Comparison of ENCODE assay signal across 9 mouse cellular contexts in the genomic region with DNA sequence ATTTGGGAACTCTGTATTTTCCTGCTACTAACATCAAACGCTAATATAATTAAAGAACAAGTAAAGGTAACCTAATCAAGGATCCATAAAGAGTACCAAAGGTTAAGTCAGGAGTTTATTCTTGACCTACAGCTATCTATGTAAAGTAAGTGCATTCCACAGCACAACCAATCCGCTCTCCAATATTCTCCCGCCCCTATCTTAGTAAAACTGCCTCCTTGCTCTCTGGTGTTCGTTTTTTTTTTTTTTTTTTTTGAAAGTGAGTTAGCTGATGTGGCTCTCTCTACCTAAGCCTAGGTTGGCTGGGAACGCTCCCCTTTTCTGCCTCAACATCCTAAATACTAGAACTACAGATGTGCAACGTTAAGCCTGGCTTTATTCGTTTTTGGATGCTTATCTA. TPM values are rescaled to one million over a fixed set of nuclear protein-coding genes. Genes with fewer than 3 reads are reported as not detected.
DNase-seq lines count a peak whose midpoint lies in the region; ATAC-seq and TF ChIP-seq lines count a peak whose summit lies in the region.
"Had no signal": no experiment of that assay in that cellular context is flagged by ENCODE, and none has a peak within 500 bp of the region (broad histone marks: within the 10 kb centered on the region; RNA-seq: fewer than 3 reads in every experiment).

No protein-coding gene starts in this region.

- no peaks in the 10 kb centered on the region for H3K4me1 ChIP-seq in embryonic facial prominence, embryonic 11.5 days (ENCODE audit: control insufficient read depth, insufficient read depth, low read length)
- H3K4me1 ChIP-seq in intestine, embryonic 15.5 days (replicated peaks), result 0 out of 2 replicates have a peak, but pooled peaks cover 2% of the 10 kb centered on the region
- peaks cover 19% of the 10 kb centered on the region for H3K4me1 ChIP-seq in neural tube, embryonic 13.5 days (replicated peaks)

- no peaks in the 10 kb centered on the region for H3K9me3 ChIP-seq in embryonic facial prominence, embryonic 11.5 days (replicated peaks; ENCODE audit: control insufficient read depth, low read length)
- H3K9me3 ChIP-seq in intestine, embryonic 15.5 days, result no peaks in the 10 kb centered on the region
- H3K9me3 ChIP-seq in neural tube, embryonic 13.5 days, result no peaks in the 10 kb centered on the region

- no peaks in the 10 kb centered on the region for H3K27me3 ChIP-seq in embryonic facial prominence, embryonic 11.5 days (ENCODE audit: control insufficient read depth, insufficient read depth, low read length)
- H3K27me3 ChIP-seq in intestine, embryonic 15.5 days (replicated peaks), result no peaks in the 10 kb centered on the region
- no peaks in the 10 kb centered on the region for H3K27me3 ChIP-seq in neural tube, embryonic 13.5 days

- H3K4me3 ChIP-seq in layer of hippocampus, adult 2 months, result peak overlapping the region; percentile 94; the same call in 1 of the 2 replicates
- peak overlapping the region; percentile 71; the same call in 1 of the 2 replicates for H3K4me3 ChIP-seq in embryonic facial prominence, embryonic 11.5 days (ENCODE audit: low read depth, low read length)
- H3K4me3 ChIP-seq in intestine, embryonic 15.5 days (replicated peaks), result peak overlapping the region; percentile 99
- H3K4me3 ChIP-seq in neural tube, embryonic 13.5 days, result peak overlapping the region; percentile 96

- no peaks in the 10 kb centered on the region for H3K36me3 ChIP-seq in embryonic facial prominence, embryonic 11.5 days (replicated peaks; ENCODE audit: control insufficient read depth, insufficient read depth, low read depth, low read length)
- no peaks in the 10 kb centered on the region for H3K36me3 ChIP-seq in intestine, embryonic 15.5 days
- no peaks in the 10 kb centered on the region for H3K36me3 ChIP-seq in neural tube, embryonic 13.5 days

- 20% methylated on average over 7 of the region's 7 CpGs for WGBS in embryonic facial prominence, embryonic 11.5 days
- 13% methylated on average over 7 of the region's 7 CpGs for WGBS in intestine, embryonic 15.5 days
- 26% methylated on average over 7 of the region's 7 CpGs for WGBS in neural tube, embryonic 13.5 days

- no peak overlapping the region for H3K27ac ChIP-seq in layer of hippocampus, adult 2 months
- H3K27ac ChIP-seq in embryonic facial prominence, embryonic 11.5 days (replicated peaks; ENCODE audit: low read depth, low read length), result no peak overlapping the region
- H3K27ac ChIP-seq in intestine, embryonic 15.5 days, result no peak overlapping the region
- no peak overlapping the region for H3K27ac ChIP-seq in neural tube, embryonic 13.5 days (replicated peaks)

- no peak for DNase-seq in layer of hippocampus, adult 2 months (ENCODE audit: low spot score in 2 of 2)
- no peak for DNase-seq in layer of hippocampus, postnatal 14 days (ENCODE audit: low spot score in 2 of 2)
- no peak for DNase-seq in embryonic facial prominence, embryonic 11.5 days (ENCODE audit: low spot score)
- no peak for DNase-seq in Muller cell, postnatal 12 days (ENCODE audit: inconsistent ontology term)
- DNase-seq in spleen, postnatal 10 days (ENCODE audit: low spot score in 2 of 2), result no peak
- DNase-seq in cerebellum, postnatal 10 days, result no peak

- no peak for TF ChIP-seq CTCF in layer of hippocampus, adult 2 months (conservative IDR thresholded peaks at IDR 0.05)

- no peak overlapping the region for H3K9ac ChIP-seq in embryonic facial prominence, embryonic 11.5 days (replicated peaks; ENCODE audit: low read length)
- H3K9ac ChIP-seq in intestine, embryonic 15.5 days, result no peak overlapping the region
- H3K9ac ChIP-seq in neural tube, embryonic 13.5 days, result peak overlapping the region; percentile 85; the same call in 1 of the 2 replicates

- no peak for ATAC-seq in embryonic facial prominence, embryonic 11.5 days (replicated peaks; ENCODE audit: insufficient number of reproducible peaks, low FRiP score, low TSS enrichment, low read depth)
- no peak for ATAC-seq in intestine, embryonic 15.5 days
- ATAC-seq in neural tube, embryonic 13.5 days (ENCODE audit: low read depth), result no peak

- peak overlapping the region; percentile 69; the same call in 1 of the 2 replicates for H3K4me2 ChIP-seq in embryonic facial prominence, embryonic 11.5 days (ENCODE audit: low read depth, low read length)
- H3K4me2 ChIP-seq in intestine, embryonic 15.5 days (replicated peaks), result peak overlapping the region; percentile 48
- peak overlapping the region; percentile 72 for H3K4me2 ChIP-seq in neural tube, embryonic 13.5 days

RNA-seq across cellular contexts. Expression of gene Heatr5a, which starts 1.2 kb away (rescaled TPM):
- 1 to 10 TPM; 6.9 to 8.9 TPM for total RNA-seq in layer of hippocampus, adult 2 months (2021)
- 1 to 10 TPM; 7.6 to 9.1 TPM for total RNA-seq in layer of hippocampus, postnatal 14 days (2021)
- polyA plus RNA-seq in embryonic facial prominence, embryonic 11.5 days (2014; fragmentation: Nextera tagmentation; extraction: Ambion mirVana), result 8.5 and 8.6 TPM in 2 replicates
- polyA plus RNA-seq in intestine, embryonic 15.5 days (2015; fragmentation: Nextera tagmentation; extraction: Ambion mirVana), result 8.2 and 10.2 TPM in 2 replicates
- 5.2 and 5.5 TPM in 2 replicates for polyA plus RNA-seq in neural tube, embryonic 13.5 days (2015; fragmentation: Nextera tagmentation; extraction: Ambion mirVana)

RNA-seq across cellular contexts. Expression of gene Dtd2, which starts 36.4 kb away (rescaled TPM):
- 10 to 100 TPM; 10.2 to 12.9 TPM for total RNA-seq in layer of hippocampus, adult 2 months (2021)
- total RNA-seq in layer of hippocampus, postnatal 14 days (2021), result 10 to 100 TPM; 11.5 to 11.9 TPM
- polyA plus RNA-seq in embryonic facial prominence, embryonic 11.5 days (2014; fragmentation: Nextera tagmentation; extraction: Ambion mirVana), result 22.3 and 23.0 TPM in 2 replicates
- 24.8 and 26.5 TPM in 2 replicates for polyA plus RNA-seq in intestine, embryonic 15.5 days (2015; fragmentation: Nextera tagmentation; extraction: Ambion mirVana)
- polyA plus RNA-seq in neural tube, embryonic 13.5 days (2015; fragmentation: Nextera tagmentation; extraction: Ambion mirVana), result 16.0 and 17.9 TPM in 2 replicates

RNA-seq across cellular contexts. Expression of gene Gpr33, which starts 58.0 kb away (rescaled TPM):
- not detected for total RNA-seq in layer of hippocampus, adult 2 months (2021)
- not detected for total RNA-seq in layer of hippocampus, postnatal 14 days (2021)
- polyA plus RNA-seq in embryonic facial prominence, embryonic 11.5 days (2014; fragmentation: Nextera tagmentation; extraction: Ambion mirVana), result not detected in 2 replicates
- not detected in 2 replicates for polyA plus RNA-seq in intestine, embryonic 15.5 days (2015; fragmentation: Nextera tagmentation; extraction: Ambion mirVana)
- not detected in 2 replicates for polyA plus RNA-seq in neural tube, embryonic 13.5 days (2015; fragmentation: Nextera tagmentation; extraction: Ambion mirVana)
- total RNA-seq: left cerebral cortex, postnatal 36 days had no signal
